ENCODE assay signal across 7 mouse cellular contexts in the genomic region with DNA sequence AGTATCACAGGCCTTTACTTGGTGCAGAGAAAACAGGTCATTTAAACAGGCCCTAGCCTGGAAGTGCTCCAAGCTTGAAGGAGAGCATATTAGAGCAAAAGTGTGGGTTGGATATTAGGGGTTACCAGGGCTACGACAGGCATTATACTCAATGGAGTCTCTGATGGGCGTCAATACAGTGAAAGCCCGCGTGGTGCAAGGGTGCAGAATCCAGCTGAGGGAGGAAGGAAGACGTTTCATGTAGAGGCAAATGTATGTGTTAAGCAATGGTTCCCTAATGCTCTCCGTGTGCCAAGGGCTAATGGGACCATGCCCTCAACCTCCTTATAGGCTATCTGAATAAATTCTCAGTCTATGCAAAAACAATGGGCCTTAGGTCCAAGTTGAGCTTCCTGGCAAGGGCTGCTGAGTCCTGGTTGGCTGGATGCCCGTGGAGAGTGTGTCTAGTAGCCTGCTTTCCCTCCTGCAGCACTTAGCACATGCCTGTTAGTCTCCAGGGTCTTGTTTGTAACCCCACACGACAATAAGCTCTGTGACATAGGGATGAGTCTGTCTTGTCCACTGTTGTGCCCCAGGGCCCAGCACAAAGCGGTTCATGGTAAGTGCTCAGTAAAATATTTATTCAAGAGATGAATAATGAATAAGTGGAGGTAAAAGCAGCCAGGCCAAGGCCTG.
DNase-seq lines count a peak whose midpoint lies in the region; ATAC-seq lines count a peak whose summit lies in the region.

No protein-coding gene starts in this region.

- WGBS in midbrain, embryonic 10.5 days: 85% methylated on average over 9 of the region's 9 CpGs
- WGBS in midbrain, embryonic 11.5 days: 80% methylated on average over 9 of the region's 9 CpGs
- WGBS in forebrain, embryonic 16.5 days: 27% methylated on average over 9 of the region's 9 CpGs
- WGBS in midbrain, embryonic 15.5 days: 54% methylated on average over 9 of the region's 9 CpGs

- no peak overlapping the region for H3K9ac ChIP-seq in midbrain, embryonic 11.5 days (ENCODE audit: low read length)
- no peak overlapping the region for H3K9ac ChIP-seq in forebrain, embryonic 16.5 days (replicated peaks; ENCODE audit: low read depth, low read length)
- no peak overlapping the region for H3K9ac ChIP-seq in midbrain, embryonic 15.5 days

- H3K4me1 ChIP-seq in midbrain, embryonic 10.5 days: peaks cover 31% of the 10 kb centered on the region
- H3K4me1 ChIP-seq in midbrain, embryonic 11.5 days (ENCODE audit: control insufficient read depth, insufficient read depth, low read length): peaks cover 6% of the 10 kb centered on the region; the same call in 1 of the 2 replicates
- peaks cover 9% of the 10 kb centered on the region for H3K4me1 ChIP-seq in forebrain, embryonic 16.5 days (replicated peaks; ENCODE audit: control insufficient read depth, insufficient read depth, low read length)
- peaks cover 19% of the 10 kb centered on the region for H3K4me1 ChIP-seq in midbrain, embryonic 15.5 days

- H3K9me3 ChIP-seq in midbrain, embryonic 10.5 days (replicated peaks): no peaks in the 10 kb centered on the region
- no peaks in the 10 kb centered on the region for H3K9me3 ChIP-seq in midbrain, embryonic 11.5 days (ENCODE audit: control insufficient read depth, low read length)
- no peaks in the 10 kb centered on the region for H3K9me3 ChIP-seq in forebrain, embryonic 16.5 days (ENCODE audit: control insufficient read depth, low read length)
- H3K9me3 ChIP-seq in midbrain, embryonic 15.5 days: no peaks in the 10 kb centered on the region

- no peak for ATAC-seq in midbrain, embryonic 11.5 days (ENCODE audit: low FRiP score)
- peak; percentile 69 for ATAC-seq in forebrain, embryonic 16.5 days
- peak; percentile 68; the same call in 1 of the 2 replicates for ATAC-seq in midbrain, embryonic 15.5 days (replicated peaks)

- H3K4me3 ChIP-seq in midbrain, embryonic 10.5 days: no peak overlapping the region
- no peak overlapping the region for H3K4me3 ChIP-seq in midbrain, embryonic 11.5 days (ENCODE audit: low read depth, low read length)
- H3K4me3 ChIP-seq in forebrain, embryonic 16.5 days (replicated peaks; ENCODE audit: low read length): no peak overlapping the region
- no peak overlapping the region for H3K4me3 ChIP-seq in midbrain, embryonic 15.5 days

- H3K27me3 ChIP-seq in midbrain, embryonic 10.5 days (ENCODE audit: low read depth, poor library complexity, severe bottlenecking): no peaks in the 10 kb centered on the region
- no peaks in the 10 kb centered on the region for H3K27me3 ChIP-seq in midbrain, embryonic 11.5 days (ENCODE audit: control insufficient read depth, insufficient read depth, low read length)
- H3K27me3 ChIP-seq in forebrain, embryonic 16.5 days (replicated peaks; ENCODE audit: control insufficient read depth, insufficient read depth, low read length): no peaks in the 10 kb centered on the region
- no peaks in the 10 kb centered on the region for H3K27me3 ChIP-seq in midbrain, embryonic 15.5 days (replicated peaks)

- 0 out of 2 replicates have a peak overlapping the region, but pooled peaks have one; percentile 5 for H3K27ac ChIP-seq in midbrain, embryonic 10.5 days (replicated peaks)
- H3K27ac ChIP-seq in midbrain, embryonic 11.5 days (ENCODE audit: low read depth, low read length): no peak overlapping the region
- no peak overlapping the region for H3K27ac ChIP-seq in forebrain, embryonic 16.5 days (ENCODE audit: low read length)
- H3K27ac ChIP-seq in midbrain, embryonic 15.5 days: 0 out of 2 replicates have a peak overlapping the region, but pooled peaks have one; percentile 13

- DNase-seq in midbrain, embryonic 10.5 days (ENCODE audit: low spot score): no peak
- no peak for DNase-seq in midbrain, embryonic 11.5 days (ENCODE audit: low spot score, missing footprints)
- peak; percentile 80 for DNase-seq in kidney, adult 9 months
- DNase-seq in thymus, postnatal 14 days: no peak
- DNase-seq in layer of hippocampus, adult 18-20 months (ENCODE audit: low spot score in 2 of 2): no peak

- no peak overlapping the region for H3K4me2 ChIP-seq in midbrain, embryonic 11.5 days
- H3K4me2 ChIP-seq in forebrain, embryonic 16.5 days (ENCODE audit: low read length): no peak overlapping the region
- no peak overlapping the region for H3K4me2 ChIP-seq in midbrain, embryonic 15.5 days

- no peaks in the 10 kb centered on the region for H3K36me3 ChIP-seq in midbrain, embryonic 10.5 days
- H3K36me3 ChIP-seq in midbrain, embryonic 11.5 days (ENCODE audit: control insufficient read depth, insufficient read depth, low read length): no peaks in the 10 kb centered on the region
- H3K36me3 ChIP-seq in forebrain, embryonic 16.5 days (ENCODE audit: control insufficient read depth, insufficient read depth): no peaks in the 10 kb centered on the region
- H3K36me3 ChIP-seq in midbrain, embryonic 15.5 days (replicated peaks): no peaks in the 10 kb centered on the region

Comparison
In these comparisons a context has a peak if more than half of its experiments do, and no peak if none do; other contexts are left out.
1. H3K27ac ChIP-seq: peak in midbrain, embryonic 10.5 days (single experiment) and midbrain, embryonic 15.5 days (single experiment); none in midbrain, embryonic 11.5 days (single experiment) and forebrain, embryonic 16.5 days (single experiment).